Mouse (Mus musculus): ENCODE results near the gene Ift80. TPM values are rescaled to one million over a fixed set of nuclear protein-coding genes. Genes with fewer than 3 reads are reported as not detected.
"Not testable (repeated sequence)": the region's sequence is repeated elsewhere in the genome, so short reads cannot be mapped to it uniquely, and the experiment has no call there.

The Ift80 gene
- polyA plus RNA-seq, 1 experiment, result 1.8 TPM

- whole genome bisulfite sequencing, result under 1% methylated on average over 7 of the region's 7 CpGs
- no peak for DNase-seq (ENCODE audit: low read depth, low spot score)
Observed at GRCm38 (mm10) chr3:69004055-69004436, 324 bp downstream of the Ift80 start.

DNA sequence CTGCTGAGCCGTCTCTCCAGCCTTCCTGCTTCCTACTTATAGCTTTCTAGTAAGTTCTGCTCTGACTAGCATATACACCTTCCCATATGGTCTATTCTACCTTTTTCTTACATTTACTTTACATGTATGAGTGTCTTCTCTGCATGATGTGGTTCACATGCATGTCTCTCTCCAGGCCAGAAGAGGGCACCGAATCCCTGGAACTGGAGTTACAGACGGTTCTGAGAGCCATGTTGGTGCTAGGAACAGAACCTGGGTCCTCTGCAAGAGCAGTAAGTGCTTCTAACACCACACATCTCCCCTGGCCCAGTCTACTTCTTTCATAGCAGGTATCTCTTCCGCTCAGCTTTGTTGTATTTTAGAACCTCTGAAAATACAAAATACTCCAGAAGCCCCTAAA, 1.6 kb downstream of the Ift80 start:
- WGBS, result 91% methylated on average over 4 of the region's 4 CpGs
- no peak for DNase-seq (ENCODE audit: low read depth, low spot score)

DNA sequence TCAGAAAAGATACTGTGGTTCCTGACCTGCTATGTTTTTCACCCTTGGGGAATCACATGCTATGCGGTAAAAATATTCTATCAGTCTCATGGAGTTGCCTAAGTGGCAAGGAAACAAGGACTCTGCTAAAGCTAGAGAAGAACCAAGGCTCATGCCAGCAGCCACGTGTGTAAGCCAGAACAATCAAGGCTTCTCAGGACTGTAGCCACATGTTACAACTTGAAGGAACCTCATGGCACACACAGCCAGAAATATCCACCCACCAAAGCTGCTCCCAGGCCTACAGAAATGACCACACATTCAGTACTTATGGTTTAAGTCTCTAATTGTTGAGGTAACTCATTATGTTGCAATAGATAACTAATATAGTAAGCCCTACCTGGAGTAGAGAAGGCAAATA, 17.8 kb downstream of the Ift80 start:
- no peak for DNase-seq (ENCODE audit: low read depth, low spot score)
- 79% methylated on average over 2 of the region's 2 CpGs for WGBS

DNA sequence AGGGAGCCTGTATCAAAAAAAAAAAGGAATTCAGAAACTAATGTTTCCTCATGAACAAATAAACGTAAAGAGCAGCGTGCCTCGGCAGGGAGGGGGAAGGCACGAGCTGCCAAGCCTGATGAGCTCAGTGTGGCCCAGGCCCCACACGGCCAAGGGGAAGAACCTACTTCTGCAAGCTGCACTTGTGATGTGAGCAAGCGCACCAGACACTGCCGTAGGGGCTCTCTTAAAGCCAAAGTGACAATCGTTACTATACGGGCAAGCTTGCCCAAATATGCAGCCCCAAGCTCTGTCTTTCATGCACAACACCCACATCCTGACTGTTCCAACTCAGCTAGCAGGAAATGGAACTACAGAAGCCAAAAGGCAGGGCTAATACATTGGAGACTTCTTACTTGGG, 23.5 kb downstream of the Ift80 start:
- DNase-seq (ENCODE audit: low read depth, low spot score), result no peak
- 29% methylated on average over 9 of the region's 9 CpGs for WGBS

- WGBS, result 91% methylated on average over 10 of the region's 10 CpGs
- no peak for DNase-seq (ENCODE audit: low read depth, low spot score)
Observed at GRCm38 (mm10) chr3:68979187-68979586, 25.2 kb downstream of the Ift80 start.

DNA sequence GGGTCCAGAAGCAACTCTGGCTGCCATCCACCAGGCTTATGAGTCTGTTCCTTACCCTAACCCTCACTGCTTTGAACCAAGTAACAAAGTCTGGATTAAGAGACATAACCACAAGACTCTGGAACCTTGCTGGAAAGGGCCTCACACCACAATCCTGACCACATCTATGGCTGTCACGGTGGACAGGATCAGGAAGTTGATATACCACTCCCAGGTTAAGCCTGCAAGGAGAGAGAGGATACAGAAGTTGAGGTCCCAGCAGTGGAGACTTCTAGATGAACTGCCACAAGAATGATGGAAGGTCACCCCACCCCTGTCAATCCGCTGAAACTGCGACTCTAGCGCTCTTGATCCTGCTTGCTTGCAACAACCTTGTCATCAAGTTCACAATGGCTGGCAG, 26.7 kb downstream of the Ift80 start:
- no peak for DNase-seq (ENCODE audit: low read depth, low spot score)
- 92% methylated on average over 4 of the region's 4 CpGs for WGBS

GRCm38 (mm10) chr3:68975533-68976490, 28.6 kb downstream of the Ift80 start:
- WGBS, result 40% methylated on average over 9 of the region's 9 CpGs
- DNase-seq (ENCODE audit: low read depth, low spot score), result no peak

DNA sequence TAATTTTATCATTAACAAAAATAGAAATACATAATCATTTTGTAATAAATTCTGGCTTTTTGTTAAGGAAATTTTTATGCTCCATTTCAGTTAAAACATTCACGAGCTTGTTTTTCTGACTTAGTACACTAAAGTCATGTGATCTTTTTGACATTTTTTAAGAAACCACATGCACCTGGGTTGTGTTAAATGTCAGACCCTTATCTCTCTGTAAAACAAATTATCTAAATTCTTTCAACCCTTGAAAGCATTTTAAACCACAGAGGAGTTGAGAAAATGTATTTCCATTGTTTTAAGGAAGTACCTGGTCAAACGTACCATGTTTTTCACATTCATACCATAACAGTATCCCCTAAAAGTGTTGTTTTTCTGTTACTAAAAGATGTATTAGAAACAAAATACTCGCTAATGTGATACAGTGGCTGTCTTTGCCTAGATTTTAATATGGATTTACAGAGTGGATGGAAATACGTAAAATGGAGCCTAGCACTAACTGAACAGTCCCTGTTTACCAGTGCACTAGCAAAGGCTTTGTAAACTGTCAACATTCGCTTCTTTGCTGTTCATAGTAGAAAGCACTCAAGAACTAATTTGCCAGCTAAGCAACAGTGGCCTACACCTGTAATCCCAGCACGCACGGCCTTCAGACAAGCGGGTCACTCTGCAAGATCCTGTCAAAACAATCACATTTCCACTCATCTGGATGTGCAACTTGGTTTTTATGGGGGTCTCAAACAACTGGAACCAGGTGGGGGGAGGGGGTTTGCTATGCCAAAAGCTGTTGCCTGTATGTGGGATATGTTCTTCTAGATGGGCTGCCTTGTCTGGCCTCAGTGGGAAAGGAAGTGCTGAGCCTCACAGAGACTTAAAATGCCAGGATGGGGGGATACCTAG, 29.5 kb downstream of the Ift80 start:
- no peak for DNase-seq (ENCODE audit: low read depth, low spot score)
- 92% methylated on average over 8 of the region's 8 CpGs for WGBS

- DNase-seq (ENCODE audit: low read depth, low spot score), result no peak
- 17% methylated on average over 1 of the region's 1 CpGs for WGBS
Observed at GRCm38 (mm10) chr3:68973574-68973973, 30.8 kb downstream of the Ift80 start.

DNA sequence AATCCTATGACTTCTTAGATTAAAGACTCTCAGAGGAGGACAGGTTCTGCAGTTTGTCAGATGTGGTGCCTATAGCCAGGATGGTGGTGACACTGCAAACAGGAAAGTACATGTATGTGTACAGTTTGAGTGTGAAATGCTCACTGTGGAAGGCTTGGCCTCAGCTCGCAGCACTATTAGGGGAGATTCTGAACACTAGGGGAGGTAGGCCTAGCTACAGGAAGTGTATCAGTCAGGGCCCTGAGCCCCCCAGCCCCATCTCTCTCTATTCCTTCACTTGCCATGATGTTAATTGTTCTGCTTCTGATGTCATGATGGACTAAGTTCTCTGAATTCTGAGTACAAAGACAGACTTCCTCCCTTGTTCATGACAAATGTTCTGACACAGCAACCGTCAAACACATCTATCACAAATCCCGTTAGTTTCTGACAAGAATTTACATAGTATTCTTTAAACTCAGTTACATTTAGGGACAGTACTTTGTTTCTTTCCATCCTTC, 35.2 kb downstream of the Ift80 start:
- 93% methylated on average over 3 of the region's 3 CpGs for WGBS
- no peak for DNase-seq (ENCODE audit: low read depth, low spot score)

DNA sequence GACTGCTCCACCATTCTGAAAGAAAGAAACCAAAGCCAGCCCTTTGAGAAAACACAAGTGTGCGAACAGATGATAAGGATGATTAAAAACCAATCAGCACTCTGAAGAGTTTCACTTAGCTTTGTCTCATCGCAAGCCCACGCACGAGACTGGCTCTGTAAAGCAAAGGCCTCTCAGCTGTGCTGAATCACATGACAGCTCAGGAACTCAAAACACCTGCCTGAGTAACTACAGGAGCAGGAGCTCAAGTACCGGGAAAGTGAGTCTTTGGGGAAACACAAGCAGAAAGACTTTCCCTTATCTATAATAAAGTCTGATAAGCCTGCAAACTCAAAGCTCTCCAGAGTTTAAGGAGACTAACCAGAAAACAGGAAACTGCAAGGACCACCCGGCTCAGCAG, 37.0 kb downstream of the Ift80 start:
- 78% methylated on average over 6 of the region's 6 CpGs for WGBS
- no peak for DNase-seq (ENCODE audit: low read depth, low spot score)

DNA sequence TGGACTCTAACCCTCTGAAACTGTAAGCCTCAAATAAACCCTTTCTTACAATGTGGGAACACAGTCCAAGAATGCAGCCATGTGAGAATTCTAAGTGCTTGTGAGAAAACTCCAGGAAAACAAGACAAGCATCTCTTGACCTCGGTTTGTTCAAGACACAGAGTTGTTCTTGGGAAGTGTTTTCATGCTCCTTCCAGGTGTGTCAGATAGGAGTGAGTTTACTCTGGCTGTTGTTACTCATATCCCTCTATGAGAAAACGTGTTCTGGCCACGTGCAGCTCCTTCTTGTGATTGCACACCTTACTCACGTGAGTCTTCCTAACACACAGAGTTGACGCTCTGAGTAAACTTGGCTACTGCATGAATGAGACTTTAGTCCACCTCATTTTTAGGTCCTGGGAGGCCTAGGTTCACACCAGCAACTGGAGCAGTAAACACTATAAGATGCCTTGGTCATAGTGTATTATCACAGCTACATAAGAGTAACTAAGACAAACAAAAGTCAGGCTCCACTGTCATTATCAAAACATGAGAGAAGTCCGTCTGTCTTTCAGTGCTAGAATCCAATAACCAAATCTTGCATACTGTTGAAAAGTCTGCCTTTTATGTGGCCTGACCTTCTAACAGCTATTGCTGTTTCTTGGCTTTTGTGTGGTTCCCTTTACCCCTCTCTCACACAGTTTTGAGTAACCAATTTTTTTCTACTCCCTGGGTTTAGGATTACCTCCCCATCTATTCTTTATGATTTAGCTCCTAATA, 37.7 kb downstream of the Ift80 start:
- 93% methylated on average over 6 of the region's 6 CpGs for WGBS

GRCm38 (mm10) chr3:68964682-68965081, 39.7 kb downstream of the Ift80 start:
- no peak for DNase-seq (ENCODE audit: low read depth, low spot score)

More for the DNA sequence above, 37.7 kb downstream of the Ift80 start:
- no peak for DNase-seq (ENCODE audit: low read depth, low spot score)

DNA sequence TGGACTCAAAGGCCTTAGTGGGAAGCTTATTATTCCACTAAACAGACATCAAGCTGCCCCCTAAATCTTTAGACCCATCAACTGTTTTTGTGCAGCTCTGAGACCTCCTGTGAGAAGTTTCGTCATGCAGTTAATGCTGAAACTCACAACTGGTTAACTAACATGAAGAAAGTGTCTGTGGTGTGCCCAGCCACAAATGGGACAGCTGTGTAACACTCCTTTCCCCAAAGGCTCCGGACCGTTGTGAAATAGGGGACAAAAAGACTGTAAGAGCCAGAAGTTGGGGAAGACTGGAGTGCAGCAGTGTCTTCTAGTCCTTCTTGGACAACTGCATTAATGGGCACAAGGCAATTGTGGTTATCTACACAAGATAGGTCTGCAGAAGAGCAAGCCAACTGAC, 47.0 kb downstream of the Ift80 start:
- no peak for DNase-seq (ENCODE audit: low read depth, low spot score)
- 89% methylated on average over 3 of the region's 3 CpGs for WGBS

DNA sequence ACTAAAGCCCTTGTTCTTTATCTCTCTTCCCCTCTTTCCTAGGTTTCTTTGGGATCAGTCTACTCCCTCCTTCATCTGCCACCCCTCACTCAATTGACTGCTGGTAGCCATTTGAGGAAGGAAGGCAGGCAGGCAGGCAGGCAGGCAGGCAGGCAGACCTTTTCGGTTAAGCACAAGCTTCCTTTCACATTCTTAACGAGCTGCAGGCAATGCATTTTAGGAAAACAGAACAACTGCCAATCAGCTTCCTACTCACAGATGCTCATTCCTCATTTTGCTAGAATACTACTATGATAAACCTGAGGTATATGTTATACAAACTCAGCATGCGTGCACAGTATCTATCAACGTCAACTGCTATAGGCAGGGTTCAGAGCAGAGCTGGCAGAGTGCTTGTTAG, 47.9 kb downstream of the Ift80 start:
- 59% methylated on average over 4 of the region's 4 CpGs for WGBS
- no peak for DNase-seq (ENCODE audit: low read depth, low spot score)

GRCm38 (mm10) chr3:68954487-68954886, 49.9 kb downstream of the Ift80 start:
- 47% methylated on average over 6 of the region's 6 CpGs for WGBS
- no peak for DNase-seq (ENCODE audit: low read depth, low spot score)

DNA sequence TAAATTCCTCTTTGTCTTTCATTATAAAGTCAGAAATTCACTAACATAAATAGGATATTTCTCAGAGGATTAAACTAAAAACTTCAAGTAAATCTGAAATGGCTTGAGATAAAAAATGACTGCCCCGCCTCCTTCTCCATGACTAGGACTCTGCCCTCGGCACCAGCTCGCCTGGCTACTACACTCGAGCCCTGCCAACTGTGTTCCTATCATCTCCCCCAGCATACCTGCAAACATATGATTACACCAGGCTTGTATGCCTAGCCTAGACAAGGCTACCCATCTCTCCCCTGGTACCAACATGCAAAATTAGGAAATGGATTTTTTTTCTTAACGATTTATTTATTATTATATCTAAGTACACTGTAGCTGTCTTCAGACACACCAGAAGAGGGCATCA, 51.7 kb downstream of the Ift80 start:
- 78% methylated on average over 5 of the region's 5 CpGs for WGBS
- DNase-seq (ENCODE audit: low read depth, low spot score), result no peak

- 89% methylated on average over 11 of the region's 11 CpGs for WGBS
- not testable (repeated sequence) for DNase-seq (ENCODE audit: low read depth, low spot score)
Observed at GRCm38 (mm10) chr3:68951971-68952370, 52.4 kb downstream of the Ift80 start.

DNA sequence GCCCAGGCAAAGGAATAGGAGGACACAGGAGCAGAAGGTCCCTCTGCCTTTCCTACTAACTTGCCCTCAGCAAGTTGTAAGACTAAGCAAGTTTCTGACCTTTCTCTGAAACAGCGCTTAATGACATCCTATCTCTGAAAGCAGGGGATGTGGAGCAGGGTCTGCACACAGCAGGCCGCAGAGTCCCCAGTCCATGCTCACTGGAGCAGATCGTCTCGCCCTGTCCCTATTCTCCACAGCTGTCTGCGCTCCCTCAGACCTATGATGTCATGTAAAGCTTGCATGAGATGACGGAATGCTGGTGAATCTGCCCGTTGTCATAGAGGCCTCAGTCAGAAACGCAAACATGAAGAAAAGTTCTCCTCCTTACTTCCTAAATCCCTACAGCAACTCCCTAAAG, 55.0 kb downstream of the Ift80 start:
- DNase-seq (ENCODE audit: low read depth, low spot score), result no peak
- 94% methylated on average over 8 of the region's 8 CpGs for WGBS

GRCm38 (mm10) chr3:68948918-68949317, 55.5 kb downstream of the Ift80 start:
- 78% methylated on average over 2 of the region's 2 CpGs for WGBS
- no peak for DNase-seq (ENCODE audit: low read depth, low spot score)

Measured in large intestine, adult 2 months (tissue).